Mouse (Mus musculus): Measurements from ENCODE around the gene Srms. TPM values are rescaled to one million over a fixed set of nuclear protein-coding genes. Genes with fewer than 3 reads are reported as not detected.

Gene Srms
- polyA plus RNA-seq, 1 experiment from 2014 or later: 0.08 TPM

DNA sequence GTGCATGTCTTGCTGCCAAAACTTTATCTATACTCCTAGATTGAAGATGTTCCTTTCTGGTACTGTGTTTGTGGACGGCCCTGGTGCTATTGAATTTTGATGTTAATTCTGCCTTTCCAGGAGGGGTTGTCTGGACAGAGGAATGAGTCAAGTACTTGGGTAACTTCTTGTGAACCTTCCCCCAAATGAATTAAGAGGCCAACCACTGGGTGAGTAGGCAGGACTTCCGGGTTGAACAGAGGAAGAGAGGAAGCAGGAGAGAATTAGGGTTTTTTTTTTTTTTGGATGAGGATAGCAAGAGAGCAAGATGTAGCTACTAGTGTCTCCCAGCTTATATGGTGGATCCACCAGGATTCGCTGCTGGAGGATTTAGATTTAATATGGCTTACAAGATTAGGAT is 35.0 kb downstream of the Srms start:
- DNase-seq (ENCODE audit: low spot score) (no peak), ATAC-seq (ENCODE audit: low read depth) (no peak)
- Histone ChIP-seq H3K4me1 (ENCODE audit: control insufficient read depth, insufficient read depth, low read length) (no peaks in the 10 kb centered on the region), H3K4me3 (ENCODE audit: low read depth, low read length) (no peak overlapping the region), H3K9me3 (ENCODE audit: control insufficient read depth, low read length) (no peaks in the 10 kb centered on the region), H3K9ac (ENCODE audit: low read depth, low read length) (no peak overlapping the region), H3K4me2 (ENCODE audit: low read depth, low read length) (no peak overlapping the region), H3K36me3 (ENCODE audit: control insufficient read depth, insufficient read depth, low read length) (no peaks in the 10 kb centered on the region), H3K27me3 (replicated peaks; ENCODE audit: control insufficient read depth, insufficient read depth, low read length) (no peaks in the 10 kb centered on the region), H3K27ac (replicated peaks; ENCODE audit: low read depth, low read length) (no peak overlapping the region)
- 79% methylated on average over 3 of the region's 3 CpGs for WGBS

- no peak overlapping the region for H3K9ac ChIP-seq (ENCODE audit: low read depth, low read length)
- no peak overlapping the region for H3K4me2 ChIP-seq (ENCODE audit: low read depth, low read length)
- no peak overlapping the region for H3K27ac ChIP-seq (replicated peaks; ENCODE audit: low read depth, low read length)
- H3K4me3 ChIP-seq (ENCODE audit: low read depth, low read length): no peak overlapping the region
- 83% methylated on average over 3 of the region's 3 CpGs for WGBS
- H3K27me3 ChIP-seq (replicated peaks; ENCODE audit: control insufficient read depth, insufficient read depth, low read length): no peaks in the 10 kb centered on the region
- H3K9me3 ChIP-seq (ENCODE audit: control insufficient read depth, low read length): no peaks in the 10 kb centered on the region
- no peak for ATAC-seq (ENCODE audit: low read depth)
- H3K4me1 ChIP-seq (ENCODE audit: control insufficient read depth, insufficient read depth, low read length): no peaks in the 10 kb centered on the region
- no peak for DNase-seq (ENCODE audit: low spot score)
- no peaks in the 10 kb centered on the region for H3K36me3 ChIP-seq (ENCODE audit: control insufficient read depth, insufficient read depth, low read length)
These were observed 38.3 kb downstream of the Srms start for GRCm38 (mm10) chr2:181174646-181175045.

GRCm38 (mm10) chr2:181166469-181166868 is 46.5 kb downstream of the Srms start:
- Histone ChIP-seq H3K4me2 (ENCODE audit: low read depth, low read length) (no peak overlapping the region), H3K9ac (ENCODE audit: low read depth, low read length) (no peak overlapping the region), H3K36me3 (ENCODE audit: control insufficient read depth, insufficient read depth, low read length) (no peaks in the 10 kb centered on the region), H3K27ac (replicated peaks; ENCODE audit: low read depth, low read length) (no peak overlapping the region), H3K4me1 (ENCODE audit: control insufficient read depth, insufficient read depth, low read length) (no peaks in the 10 kb centered on the region), H3K9me3 (ENCODE audit: control insufficient read depth, low read length) (no peaks in the 10 kb centered on the region), H3K27me3 (replicated peaks; ENCODE audit: control insufficient read depth, insufficient read depth, low read length) (0 out of 2 replicates have a peak, but pooled peaks cover 7% of the 10 kb centered on the region), H3K4me3 (ENCODE audit: low read depth, low read length) (no peak overlapping the region)
- DNase-seq (ENCODE audit: low spot score) (no peak), ATAC-seq (ENCODE audit: low read depth) (no peak)
- WGBS: 78% methylated on average over 5 of the region's 5 CpGs

DNA sequence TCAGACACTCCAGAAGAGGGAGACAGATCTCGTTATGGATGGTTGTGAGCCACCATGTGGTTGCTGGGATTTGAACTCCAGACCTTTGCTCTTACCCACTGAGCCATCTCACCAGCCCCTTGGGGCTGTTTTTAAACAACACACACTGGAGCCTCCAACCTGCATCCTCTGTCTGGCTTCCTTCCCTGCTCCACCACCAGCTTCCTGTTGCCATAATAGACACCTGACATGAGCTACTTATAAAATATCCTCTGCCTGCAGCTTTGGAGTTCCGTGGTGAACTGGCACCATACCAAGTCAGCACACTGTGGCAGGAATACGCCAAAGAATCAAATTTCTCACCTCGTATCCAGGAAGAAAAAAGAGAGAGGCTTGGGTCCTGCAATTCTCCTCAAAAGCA is 52.2 kb downstream of the Srms start:
- no peak overlapping the region for H3K27ac ChIP-seq (replicated peaks; ENCODE audit: low read depth, low read length)
- ATAC-seq (ENCODE audit: low read depth) (no peak), DNase-seq (ENCODE audit: low spot score) (no peak)
- H3K36me3 ChIP-seq (ENCODE audit: control insufficient read depth, insufficient read depth, low read length): no peaks in the 10 kb centered on the region
- H3K27me3 ChIP-seq (replicated peaks; ENCODE audit: control insufficient read depth, insufficient read depth, low read length): peaks cover 30% of the 10 kb centered on the region
- no peak overlapping the region for H3K4me2 ChIP-seq (ENCODE audit: low read depth, low read length)
- no peak overlapping the region for H3K4me3 ChIP-seq (ENCODE audit: low read depth, low read length)
- no peak overlapping the region for H3K9ac ChIP-seq (ENCODE audit: low read depth, low read length)
- no peaks in the 10 kb centered on the region for H3K4me1 ChIP-seq (ENCODE audit: control insufficient read depth, insufficient read depth, low read length)
- H3K9me3 ChIP-seq (ENCODE audit: control insufficient read depth, low read length): no peaks in the 10 kb centered on the region
- WGBS: 54% methylated on average over 4 of the region's 4 CpGs

DNA sequence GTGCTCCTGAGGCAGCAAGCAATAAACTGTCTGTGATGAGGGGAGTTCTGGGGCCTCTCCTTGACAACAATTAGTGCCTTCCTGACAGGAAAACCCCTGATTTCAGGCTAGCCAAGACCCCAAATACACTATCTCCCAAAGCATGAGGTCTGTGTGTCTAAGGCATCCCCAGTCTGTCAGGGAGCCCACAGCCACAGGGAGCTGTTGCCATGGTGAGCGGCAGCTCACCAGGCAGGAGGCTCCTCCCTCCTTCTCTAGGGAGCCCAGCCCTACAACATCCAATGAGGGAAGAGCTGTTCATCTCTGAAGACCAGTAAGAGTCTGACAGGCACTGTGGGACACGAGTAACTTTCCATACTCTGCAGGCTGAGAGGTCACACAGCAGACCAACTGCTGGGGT is 53.2 kb downstream of the Srms start:
- DNase-seq (ENCODE audit: low spot score) (peak; percentile 64), ATAC-seq (ENCODE audit: low read depth) (peak; percentile 83)
- Histone ChIP-seq H3K4me1 (ENCODE audit: control insufficient read depth, insufficient read depth, low read length) (no peaks in the 10 kb centered on the region), H3K27me3 (replicated peaks; ENCODE audit: control insufficient read depth, insufficient read depth, low read length) (peaks cover 37% of the 10 kb centered on the region), H3K9ac (ENCODE audit: low read depth, low read length) (no peak overlapping the region), H3K9me3 (ENCODE audit: control insufficient read depth, low read length) (no peaks in the 10 kb centered on the region), H3K4me2 (ENCODE audit: low read depth, low read length) (no peak overlapping the region), H3K27ac (replicated peaks; ENCODE audit: low read depth, low read length) (no peak overlapping the region), H3K4me3 (ENCODE audit: low read depth, low read length) (no peak overlapping the region), H3K36me3 (ENCODE audit: control insufficient read depth, insufficient read depth, low read length) (no peaks in the 10 kb centered on the region)
- 4% methylated on average over 2 of the region's 2 CpGs for WGBS

DNA sequence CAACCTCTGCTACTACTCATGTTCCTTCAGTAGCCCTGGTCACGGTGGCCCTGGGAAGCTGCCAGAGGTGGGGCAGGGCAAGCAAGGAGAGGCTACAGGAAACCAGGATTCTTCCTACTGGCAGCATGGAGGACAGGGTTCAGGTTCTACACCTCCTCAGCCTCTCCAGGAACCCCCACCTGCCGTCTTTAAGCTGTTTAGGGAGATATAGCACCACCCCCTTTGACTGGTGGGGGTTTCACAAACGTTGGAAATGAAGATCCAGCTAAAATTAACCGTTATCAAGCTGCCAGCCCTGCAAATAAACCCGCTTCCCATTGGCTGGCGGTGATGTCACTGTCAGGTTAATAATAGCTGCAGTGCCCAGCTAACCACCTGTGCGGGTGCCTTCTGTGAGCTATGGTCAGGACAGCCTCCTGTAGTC is 53.9 kb downstream of the Srms start:
- no peak for ATAC-seq (ENCODE audit: low read depth)
- Histone ChIP-seq H3K4me2 (ENCODE audit: low read depth, low read length) (no peak overlapping the region), H3K27me3 (replicated peaks; ENCODE audit: control insufficient read depth, insufficient read depth, low read length) (peaks cover 38% of the 10 kb centered on the region), H3K4me3 (ENCODE audit: low read depth, low read length) (no peak overlapping the region), H3K9ac (ENCODE audit: low read depth, low read length) (no peak overlapping the region), H3K36me3 (ENCODE audit: control insufficient read depth, insufficient read depth, low read length) (no peaks in the 10 kb centered on the region), H3K27ac (replicated peaks; ENCODE audit: low read depth, low read length) (no peak overlapping the region), H3K4me1 (ENCODE audit: control insufficient read depth, insufficient read depth, low read length) (no peaks in the 10 kb centered on the region), H3K9me3 (ENCODE audit: control insufficient read depth, low read length) (no peaks in the 10 kb centered on the region)
- no peak for DNase-seq (ENCODE audit: low spot score)
- WGBS: 51% methylated on average over 7 of the region's 7 CpGs

DNA sequence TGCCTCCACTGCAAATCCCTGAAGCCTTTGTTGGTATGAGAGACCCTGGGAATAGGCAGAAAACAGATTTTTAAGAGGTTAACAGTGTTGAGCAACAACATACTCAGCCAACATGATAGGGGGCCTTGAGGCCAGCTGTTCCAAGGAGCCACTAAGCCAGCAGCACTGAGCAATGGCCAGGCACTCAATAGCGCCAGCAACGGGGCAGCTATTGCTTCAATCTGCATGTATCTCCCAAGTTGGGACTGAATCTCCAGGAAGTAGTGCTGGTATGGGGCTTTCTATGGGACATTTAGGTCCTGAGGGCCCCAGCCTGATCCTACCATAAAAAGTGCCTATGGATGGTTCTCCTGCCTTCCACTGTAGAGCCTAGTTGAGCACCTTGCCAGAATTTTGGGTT is 54.5 kb downstream of the Srms start:
- 96% methylated on average over 2 of the region's 2 CpGs for WGBS
- no peaks in the 10 kb centered on the region for H3K9me3 ChIP-seq (ENCODE audit: control insufficient read depth, low read length)
- no peaks in the 10 kb centered on the region for H3K4me1 ChIP-seq (ENCODE audit: control insufficient read depth, insufficient read depth, low read length)
- H3K4me3 ChIP-seq (ENCODE audit: low read depth, low read length): no peak overlapping the region
- ATAC-seq (ENCODE audit: low read depth) (no peak), DNase-seq (ENCODE audit: low spot score) (no peak)
- no peak overlapping the region for H3K9ac ChIP-seq (ENCODE audit: low read depth, low read length)
- H3K27me3 ChIP-seq (replicated peaks; ENCODE audit: control insufficient read depth, insufficient read depth, low read length): peaks cover 38% of the 10 kb centered on the region
- H3K4me2 ChIP-seq (ENCODE audit: low read depth, low read length): no peak overlapping the region
- no peaks in the 10 kb centered on the region for H3K36me3 ChIP-seq (ENCODE audit: control insufficient read depth, insufficient read depth, low read length)
- H3K27ac ChIP-seq (replicated peaks; ENCODE audit: low read depth, low read length): no peak overlapping the region

- no peaks in the 10 kb centered on the region for H3K4me1 ChIP-seq (ENCODE audit: control insufficient read depth, insufficient read depth, low read length)
- H3K9ac ChIP-seq (ENCODE audit: low read depth, low read length): no peak overlapping the region
- ATAC-seq (ENCODE audit: low read depth) (no peak), DNase-seq (ENCODE audit: low spot score) (no peak)
- WGBS: 67% methylated on average over 6 of the region's 6 CpGs
- no peak overlapping the region for H3K4me2 ChIP-seq (ENCODE audit: low read depth, low read length)
- H3K27me3 ChIP-seq (replicated peaks; ENCODE audit: control insufficient read depth, insufficient read depth, low read length): peaks cover 38% of the 10 kb centered on the region
- H3K4me3 ChIP-seq (ENCODE audit: low read depth, low read length): no peak overlapping the region
- no peaks in the 10 kb centered on the region for H3K9me3 ChIP-seq (ENCODE audit: control insufficient read depth, low read length)
- no peaks in the 10 kb centered on the region for H3K36me3 ChIP-seq (ENCODE audit: control insufficient read depth, insufficient read depth, low read length)
- no peak overlapping the region for H3K27ac ChIP-seq (replicated peaks; ENCODE audit: low read depth, low read length)
These were observed 55.2 kb downstream of the Srms start for GRCm38 (mm10) chr2:181157716-181158302.

DNA sequence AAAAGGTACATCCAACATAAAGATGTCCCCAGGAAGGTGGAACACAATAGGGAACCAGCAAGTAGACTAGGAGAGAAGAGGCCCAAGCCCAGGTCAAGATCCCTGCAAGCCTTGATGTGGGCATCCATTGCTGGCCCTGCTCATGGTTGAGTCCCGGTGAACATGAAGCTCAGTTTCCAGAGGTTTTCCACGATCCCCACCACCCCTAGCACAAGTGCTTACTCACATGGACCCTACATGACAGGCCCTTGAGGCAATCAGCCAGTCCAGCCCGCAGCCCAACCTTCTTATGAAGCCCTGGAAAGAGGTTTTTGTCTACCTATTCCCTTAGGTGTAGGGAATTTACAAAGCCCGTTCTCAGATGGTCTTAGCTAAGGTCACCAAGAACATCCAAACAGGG is 55.8 kb downstream of the Srms start:
- DNase-seq (ENCODE audit: low spot score): no peak
- no peaks in the 10 kb centered on the region for H3K36me3 ChIP-seq (ENCODE audit: control insufficient read depth, insufficient read depth, low read length)
- H3K27ac ChIP-seq (replicated peaks; ENCODE audit: low read depth, low read length): no peak overlapping the region
- H3K4me3 ChIP-seq (ENCODE audit: low read depth, low read length): no peak overlapping the region
- no peaks in the 10 kb centered on the region for H3K9me3 ChIP-seq (ENCODE audit: control insufficient read depth, low read length)
- peaks cover 38% of the 10 kb centered on the region for H3K27me3 ChIP-seq (replicated peaks; ENCODE audit: control insufficient read depth, insufficient read depth, low read length)
- no peaks in the 10 kb centered on the region for H3K4me1 ChIP-seq (ENCODE audit: control insufficient read depth, insufficient read depth, low read length)
- H3K9ac ChIP-seq (ENCODE audit: low read depth, low read length): no peak overlapping the region
- no peak for ATAC-seq (ENCODE audit: low read depth)
- WGBS: 79% methylated on average over 4 of the region's 4 CpGs
- H3K4me2 ChIP-seq (ENCODE audit: low read depth, low read length): peak overlapping the region; percentile 51; the same call in 1 of the 2 replicates
